Mouse (Mus musculus): ENCODE data around the gene AU018091. TPM values are rescaled to one million over a fixed set of nuclear protein-coding genes. Genes with fewer than 3 reads are reported as not detected.
"Not testable (repeated sequence)": the region's sequence is repeated elsewhere in the genome, so short reads cannot be mapped to it uniquely, and the experiment has no call there.

Gene AU018091
- polyA plus RNA-seq, 2 experiments = not detected

DNA sequence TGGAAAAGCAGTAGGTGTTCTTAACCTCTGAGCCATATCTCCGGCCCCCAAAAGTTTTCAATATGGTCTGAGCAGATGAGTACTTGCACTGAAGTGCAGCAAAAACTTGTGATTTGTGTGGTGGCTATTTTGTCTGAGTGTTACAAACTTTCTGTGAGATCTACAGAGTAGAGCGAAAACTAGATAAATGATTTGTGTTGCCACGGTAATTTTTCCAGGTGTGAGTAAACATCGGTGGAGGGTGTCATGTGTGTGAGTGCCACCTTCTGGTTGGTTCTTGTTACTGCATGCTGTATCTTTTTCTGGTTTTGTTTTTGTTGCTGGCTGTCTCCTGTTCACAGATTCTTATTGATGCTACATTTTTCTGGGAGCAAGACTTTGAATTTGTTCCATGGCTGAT is 15.4 kb upstream of the AU018091 start:
- 35% methylated on average over 4 of the region's 4 CpGs for WGBS (ENCODE audit: insufficient replicate concordance)
- Histone ChIP-seq H3K4me1 (replicated peaks; ENCODE audit: control insufficient read depth in 2 of 2, insufficient read depth in 2 of 2, low read length in 1 of 2) (no peaks in the 10 kb centered on the region), H3K27ac (no peak overlapping the region), H3K4me3 (ENCODE audit: insufficient read depth in 1 of 2, low read depth in 2 of 2, low read length in 2 of 2) (no peak overlapping the region), H3K9me3 (ENCODE audit: control insufficient read depth, low read length) (no peaks in the 10 kb centered on the region), H3K4me2 (ENCODE audit: low read depth) (no peak overlapping the region), H3K27me3 (ENCODE audit: control insufficient read depth, insufficient read depth, low read length) (no peaks in the 10 kb centered on the region), H3K36me3 (replicated peaks; ENCODE audit: control insufficient read depth, insufficient read depth, low read depth) (no peaks in the 10 kb centered on the region), H3K9ac (replicated peaks) (no peak overlapping the region)
- no peak for DNase-seq (ENCODE audit: low read depth in 3 of 3, low spot score in 3 of 3)
- peak; percentile 68 for TF ChIP-seq CTCF (IDR thresholded peaks at IDR 0.05; ENCODE audit: low read depth)
- TF ChIP-seq EP300 (IDR thresholded peaks at IDR 0.05; ENCODE audit: low read depth) = no peak
- ATAC-seq (ENCODE audit: insufficient read depth) = no peak

DNA sequence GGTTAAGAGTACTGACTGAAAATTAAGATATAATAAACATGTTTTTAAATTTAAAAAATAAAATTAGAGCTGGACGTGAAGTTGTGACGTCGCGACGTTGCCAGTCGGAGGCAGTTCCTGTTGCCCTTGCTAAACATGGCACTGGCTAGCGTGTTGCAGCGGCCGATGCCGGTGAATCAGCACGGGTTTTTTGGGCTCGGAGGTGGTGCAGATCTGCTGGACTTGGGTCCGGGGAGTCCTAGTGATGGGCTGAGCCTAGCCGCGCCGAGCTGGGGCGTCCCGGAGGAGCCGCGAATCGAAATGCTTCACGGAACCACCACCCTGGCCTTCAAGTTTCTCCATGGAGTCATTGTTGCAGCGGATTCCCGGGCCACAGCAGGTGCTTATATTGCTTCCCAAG is 12.0 kb upstream of the AU018091 start:
- not testable (repeated sequence) for ATAC-seq (ENCODE audit: insufficient read depth); H3K27ac ChIP-seq; H3K36me3 ChIP-seq (replicated peaks; ENCODE audit: control insufficient read depth, insufficient read depth, low read depth); H3K4me2 ChIP-seq (ENCODE audit: low read depth); H3K9me3 ChIP-seq (ENCODE audit: control insufficient read depth, low read length); H3K27me3 ChIP-seq (ENCODE audit: control insufficient read depth, insufficient read depth, low read length); H3K4me1 ChIP-seq (replicated peaks; ENCODE audit: control insufficient read depth in 2 of 2, insufficient read depth in 2 of 2, low read length in 1 of 2); H3K4me3 ChIP-seq (ENCODE audit: insufficient read depth in 1 of 2, low read depth in 2 of 2, low read length in 2 of 2); H3K9ac ChIP-seq (replicated peaks); DNase-seq (ENCODE audit: low read depth in 3 of 3, low spot score in 3 of 3)
- WGBS (ENCODE audit: insufficient replicate concordance) = 79% methylated on average over 22 of the region's 24 CpGs

DNA sequence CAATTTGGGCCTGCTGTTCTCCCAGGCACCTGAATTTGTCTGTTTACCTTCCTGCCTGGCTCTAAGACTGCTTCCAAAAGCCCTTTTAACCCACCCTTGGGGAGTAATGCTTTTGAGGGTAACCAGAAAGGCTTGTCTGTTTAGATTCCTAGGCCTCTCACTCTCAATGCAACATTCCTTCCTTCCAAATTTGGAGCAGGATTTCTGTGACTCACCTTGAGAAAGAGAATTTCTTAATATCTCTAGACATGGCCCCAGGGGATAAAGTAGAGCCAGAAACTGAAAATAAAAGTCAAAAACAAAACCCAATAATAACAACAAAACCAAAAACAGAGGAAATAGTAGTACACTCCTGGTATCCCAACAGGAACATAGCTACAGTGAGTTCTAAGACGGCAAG is 707 bp downstream of the AU018091 start:
- ATAC-seq (ENCODE audit: insufficient read depth) = no peak
- WGBS (ENCODE audit: insufficient replicate concordance) = 62% methylated on average over 1 of the region's 1 CpGs
- H3K9ac ChIP-seq (replicated peaks) = no peak overlapping the region
- H3K4me1 ChIP-seq (replicated peaks; ENCODE audit: control insufficient read depth in 2 of 2, insufficient read depth in 2 of 2, low read length in 1 of 2) = no peaks in the 10 kb centered on the region
- no peak overlapping the region for H3K4me3 ChIP-seq (ENCODE audit: insufficient read depth in 1 of 2, low read depth in 2 of 2, low read length in 2 of 2)
- DNase-seq (ENCODE audit: low read depth in 3 of 3, low spot score in 3 of 3) = no peak
- H3K9me3 ChIP-seq (ENCODE audit: control insufficient read depth, low read length) = no peaks in the 10 kb centered on the region
- H3K36me3 ChIP-seq (replicated peaks; ENCODE audit: control insufficient read depth, insufficient read depth, low read depth) = no peaks in the 10 kb centered on the region
- no peaks in the 10 kb centered on the region for H3K27me3 ChIP-seq (ENCODE audit: control insufficient read depth, insufficient read depth, low read length)
- TF ChIP-seq EP300 (IDR thresholded peaks at IDR 0.05; ENCODE audit: low read depth) (no peak), CTCF (IDR thresholded peaks at IDR 0.05; ENCODE audit: low read depth) (no peak)
- no peak overlapping the region for H3K27ac ChIP-seq
- H3K4me2 ChIP-seq (ENCODE audit: low read depth) = no peak overlapping the region

DNA sequence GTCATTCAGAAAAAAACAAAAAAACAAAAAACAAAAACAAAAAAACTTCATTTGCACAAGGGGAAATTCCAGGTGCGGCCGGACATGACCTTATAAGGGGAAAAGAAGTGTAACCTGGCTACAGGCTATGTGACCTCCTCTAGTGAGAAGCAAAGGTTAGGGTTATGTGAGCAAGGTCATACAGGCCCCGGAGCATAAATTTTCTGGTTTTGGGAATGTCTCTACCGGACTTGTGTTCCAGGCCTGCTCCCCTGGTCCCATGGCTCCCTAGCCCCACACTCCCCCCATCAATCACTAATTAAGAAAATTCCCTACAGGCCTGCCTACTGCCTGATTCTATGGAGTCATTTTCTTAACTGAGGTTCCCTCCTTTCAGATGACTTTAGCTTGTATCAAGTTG is 2.7 kb downstream of the AU018091 start:
- no peak for TF ChIP-seq CTCF (IDR thresholded peaks at IDR 0.05; ENCODE audit: low read depth)
- TF ChIP-seq EP300 (IDR thresholded peaks at IDR 0.05; ENCODE audit: low read depth) = no peak
- DNase-seq (ENCODE audit: low read depth in 3 of 3, low spot score in 3 of 3) = no peak
- 76% methylated on average over 4 of the region's 4 CpGs for WGBS (ENCODE audit: insufficient replicate concordance)
- H3K27ac ChIP-seq = no peak overlapping the region
- no peak overlapping the region for H3K4me2 ChIP-seq (ENCODE audit: low read depth)
- no peak overlapping the region for H3K4me3 ChIP-seq (ENCODE audit: insufficient read depth in 1 of 2, low read depth in 2 of 2, low read length in 2 of 2)
- H3K9me3 ChIP-seq (ENCODE audit: control insufficient read depth, low read length) = no peaks in the 10 kb centered on the region
- no peak overlapping the region for H3K9ac ChIP-seq (replicated peaks)
- H3K27me3 ChIP-seq (ENCODE audit: control insufficient read depth, insufficient read depth, low read length) = no peaks in the 10 kb centered on the region
- ATAC-seq (ENCODE audit: insufficient read depth) = no peak
- H3K36me3 ChIP-seq (replicated peaks; ENCODE audit: control insufficient read depth, insufficient read depth, low read depth) = no peaks in the 10 kb centered on the region
- H3K4me1 ChIP-seq (replicated peaks; ENCODE audit: control insufficient read depth in 2 of 2, insufficient read depth in 2 of 2, low read length in 1 of 2) = no peaks in the 10 kb centered on the region

DNA sequence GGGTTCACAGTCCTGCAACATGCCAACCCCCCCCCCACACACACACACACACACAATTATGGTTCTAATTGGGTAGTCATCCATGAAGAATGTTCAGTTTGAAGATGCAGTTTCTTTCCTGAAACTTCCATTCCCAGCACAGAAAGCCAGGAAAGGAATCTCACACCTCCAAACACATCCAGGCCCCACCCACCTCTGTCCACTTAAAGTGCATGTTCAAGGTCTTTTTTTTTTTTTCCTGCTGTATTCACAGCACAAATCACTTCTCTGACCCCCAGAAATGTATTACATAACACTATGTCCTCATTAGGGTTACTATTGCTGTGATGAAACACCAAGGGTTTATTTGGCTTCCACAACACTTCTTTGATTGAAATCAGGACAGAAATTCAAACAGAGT is 4.0 kb downstream of the AU018091 start:
- Histone ChIP-seq H3K9me3 (ENCODE audit: control insufficient read depth, low read length) (no peaks in the 10 kb centered on the region), H3K4me3 (ENCODE audit: insufficient read depth in 1 of 2, low read depth in 2 of 2, low read length in 2 of 2) (no peak overlapping the region), H3K4me2 (ENCODE audit: low read depth) (no peak overlapping the region), H3K4me1 (replicated peaks; ENCODE audit: control insufficient read depth in 2 of 2, insufficient read depth in 2 of 2, low read length in 1 of 2) (no peaks in the 10 kb centered on the region), H3K9ac (replicated peaks) (no peak overlapping the region), H3K27ac (no peak overlapping the region), H3K36me3 (replicated peaks; ENCODE audit: control insufficient read depth, insufficient read depth, low read depth) (no peaks in the 10 kb centered on the region), H3K27me3 (ENCODE audit: control insufficient read depth, insufficient read depth, low read length) (no peaks in the 10 kb centered on the region)
- TF ChIP-seq CTCF (IDR thresholded peaks at IDR 0.05; ENCODE audit: low read depth) (no peak), EP300 (IDR thresholded peaks at IDR 0.05; ENCODE audit: low read depth) (no peak)
- DNase-seq (ENCODE audit: low read depth in 3 of 3, low spot score in 3 of 3) (no peak), ATAC-seq (ENCODE audit: insufficient read depth) (no peak)

DNA sequence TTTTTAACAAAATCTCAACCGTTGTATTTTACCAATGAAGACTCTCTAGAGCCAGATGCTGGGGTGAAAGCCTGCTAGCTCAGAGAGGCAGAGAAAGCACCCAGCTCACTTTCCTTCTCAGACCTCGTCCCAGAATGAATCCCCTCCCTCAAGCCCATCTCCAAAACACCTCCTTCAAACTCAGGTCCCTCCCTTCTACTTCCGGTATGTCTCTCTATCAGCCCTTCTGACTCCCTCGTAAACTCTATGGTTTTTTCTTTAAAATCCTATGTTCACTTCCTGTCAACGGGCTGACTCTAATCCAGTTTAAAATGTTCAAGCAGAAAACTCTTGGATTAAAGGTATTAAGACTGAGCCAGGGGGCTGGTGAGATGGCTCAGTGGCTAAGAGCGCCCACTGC is 4.6 kb downstream of the AU018091 start:
- Histone ChIP-seq H3K27ac (no peak overlapping the region), H3K9me3 (ENCODE audit: control insufficient read depth, low read length) (no peaks in the 10 kb centered on the region), H3K9ac (replicated peaks) (no peak overlapping the region), H3K4me1 (replicated peaks; ENCODE audit: control insufficient read depth in 2 of 2, insufficient read depth in 2 of 2, low read length in 1 of 2) (no peaks in the 10 kb centered on the region), H3K4me3 (ENCODE audit: insufficient read depth in 1 of 2, low read depth in 2 of 2, low read length in 2 of 2) (no peak overlapping the region), H3K4me2 (ENCODE audit: low read depth) (no peak overlapping the region), H3K36me3 (replicated peaks; ENCODE audit: control insufficient read depth, insufficient read depth, low read depth) (no peaks in the 10 kb centered on the region), H3K27me3 (ENCODE audit: control insufficient read depth, insufficient read depth, low read length) (no peaks in the 10 kb centered on the region)
- TF ChIP-seq EP300 (IDR thresholded peaks at IDR 0.05; ENCODE audit: low read depth) (no peak), CTCF (IDR thresholded peaks at IDR 0.05; ENCODE audit: low read depth) (no peak)
- ATAC-seq (ENCODE audit: insufficient read depth) (no peak), DNase-seq (ENCODE audit: low read depth in 3 of 3, low spot score in 3 of 3) (no peak)
- 60% methylated on average over 6 of the region's 6 CpGs for WGBS (ENCODE audit: insufficient replicate concordance)
